Mouse (Mus musculus): ENCODE results near the gene Nfkbie.

Gene Nfkbie

DNA sequence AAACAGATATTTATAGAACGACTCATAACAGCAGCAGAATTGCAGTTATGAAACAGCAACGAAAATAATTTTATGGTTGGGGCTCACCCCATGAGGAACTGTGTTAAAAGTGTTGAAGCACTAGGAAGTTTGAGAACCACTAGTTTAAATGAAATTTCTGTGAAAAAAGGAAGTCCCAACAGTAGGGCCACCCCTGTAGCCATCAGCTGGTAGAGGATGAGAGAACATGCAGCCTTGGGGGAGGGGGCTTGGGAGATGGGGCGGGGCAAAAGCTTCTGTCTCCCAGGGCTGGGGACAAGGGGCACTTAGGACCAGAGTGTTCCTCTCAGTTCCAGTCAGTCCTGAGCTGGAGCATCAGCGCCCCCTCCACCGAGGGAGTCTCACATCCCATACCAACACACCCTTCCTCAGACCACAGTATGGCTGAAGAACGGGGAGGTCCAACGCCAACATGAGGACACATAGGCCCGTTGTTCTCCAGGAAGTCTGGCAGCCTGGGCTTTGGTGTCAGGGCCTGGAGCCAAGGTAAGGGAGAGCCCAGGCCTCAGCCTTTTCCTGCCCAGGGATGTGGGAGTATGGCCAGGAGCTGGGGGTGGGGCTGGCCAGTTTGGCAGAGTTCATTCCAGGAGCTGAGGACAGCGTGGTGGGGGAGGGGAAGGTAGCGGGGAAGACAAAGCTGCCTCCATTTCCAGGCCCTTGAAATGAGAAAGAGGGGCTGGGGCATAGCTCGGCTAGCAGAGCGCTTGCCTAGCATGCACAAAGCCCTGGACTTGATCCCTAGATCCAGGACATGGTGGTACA, 28.8 kb downstream of the Nfkbie start:
- DNase-seq = peak; percentile 87 to 91

DNA sequence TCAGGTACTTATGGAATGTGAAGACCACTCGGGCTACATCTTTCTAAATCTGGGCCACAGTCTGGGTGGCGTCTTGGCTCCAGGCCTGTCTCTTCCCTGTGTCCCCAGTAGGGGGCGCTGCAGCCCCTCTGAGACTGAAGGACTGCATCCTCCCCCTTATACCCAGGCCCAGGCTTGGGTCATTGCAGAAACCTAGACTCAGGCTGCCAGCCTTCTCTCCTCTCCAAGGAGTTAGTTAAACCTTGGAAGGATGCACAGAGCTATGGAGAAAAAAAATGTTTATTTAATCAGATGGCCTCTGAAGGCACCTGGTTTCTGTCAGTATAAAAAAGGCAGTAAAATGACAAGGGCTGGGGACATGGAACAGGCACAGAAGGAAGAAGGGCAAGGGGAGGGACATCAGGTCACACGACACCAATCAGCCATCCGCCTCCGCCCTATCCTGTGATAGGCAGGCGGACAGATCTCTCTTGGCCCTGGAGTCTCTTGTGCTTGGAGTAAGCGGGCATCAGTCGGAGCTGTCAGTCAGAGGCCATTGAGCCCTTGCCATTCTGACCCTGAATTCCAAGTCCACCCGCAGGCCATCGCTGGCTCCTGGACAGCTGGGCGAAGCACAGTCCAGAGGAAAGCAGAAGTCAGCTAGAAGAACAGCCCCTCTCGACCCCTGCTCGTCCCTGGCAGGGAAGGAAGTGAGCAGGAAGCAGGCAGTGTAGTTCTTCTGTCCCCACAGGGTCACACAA, 29.6 kb downstream of the Nfkbie start:
- DNase-seq = peak; percentile 74 to 75

DNA sequence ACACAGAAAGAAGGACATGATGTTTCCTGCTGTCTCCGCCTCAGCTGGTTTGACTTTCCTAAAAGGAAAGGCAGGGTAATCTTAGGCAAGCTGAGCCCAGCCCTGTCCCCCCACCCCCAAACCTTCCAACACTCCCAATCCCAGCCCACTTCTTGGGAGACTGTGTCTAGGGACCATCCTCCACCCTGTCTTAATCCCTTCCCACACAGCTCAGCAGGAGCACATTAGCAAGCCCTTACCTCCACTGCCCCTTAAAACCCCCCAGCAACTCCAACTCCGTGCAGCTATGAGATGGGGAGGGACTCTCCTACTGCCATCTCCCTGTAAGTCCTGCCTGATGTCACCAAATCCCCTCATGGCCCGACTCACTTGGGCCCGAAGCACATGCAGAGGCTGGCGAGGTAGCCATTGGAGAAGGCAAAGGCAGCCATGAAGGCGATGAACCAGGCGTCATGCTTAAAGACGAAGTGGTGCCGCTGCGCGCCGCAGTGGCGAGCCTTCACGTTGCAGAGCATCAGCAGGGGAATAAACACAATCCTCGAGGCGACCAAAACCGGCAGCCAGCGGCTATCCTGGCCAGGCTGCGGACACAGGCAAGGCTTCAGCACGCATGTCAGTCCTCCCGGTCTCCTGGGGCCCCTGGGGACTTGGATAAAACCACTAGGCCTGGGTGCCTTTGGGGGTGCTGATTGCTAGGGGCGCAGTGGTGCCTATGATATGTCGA, 30.4 kb downstream of the Nfkbie start:
- DNase-seq = no peak

DNA sequence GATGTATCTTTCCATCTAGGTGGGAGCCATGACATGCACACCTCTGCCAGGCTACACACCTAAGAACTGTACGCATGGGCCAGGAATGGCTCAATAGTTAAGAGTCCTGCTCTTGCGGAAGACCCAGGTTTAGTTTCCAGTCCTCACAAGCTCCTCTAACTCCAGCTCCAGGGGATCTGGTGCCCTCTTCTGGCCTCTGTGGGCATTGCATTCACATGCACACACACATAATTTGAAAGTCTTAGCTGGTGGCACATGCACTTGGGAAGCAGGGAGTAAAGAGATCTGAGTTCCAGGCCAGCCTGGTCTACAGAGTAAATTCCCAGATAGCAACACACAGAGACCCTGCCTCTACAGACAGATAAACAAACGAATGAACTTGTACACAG, 30.9 kb downstream of the Nfkbie start:
- no peak for DNase-seq

GRCm38 (mm10) chr17:45588370-45588769, 32.9 kb downstream of the Nfkbie start:
- no peak for DNase-seq

GRCm38 (mm10) chr17:45589236-45589635, 33.7 kb downstream of the Nfkbie start:
- DNase-seq = no peak

DNA sequence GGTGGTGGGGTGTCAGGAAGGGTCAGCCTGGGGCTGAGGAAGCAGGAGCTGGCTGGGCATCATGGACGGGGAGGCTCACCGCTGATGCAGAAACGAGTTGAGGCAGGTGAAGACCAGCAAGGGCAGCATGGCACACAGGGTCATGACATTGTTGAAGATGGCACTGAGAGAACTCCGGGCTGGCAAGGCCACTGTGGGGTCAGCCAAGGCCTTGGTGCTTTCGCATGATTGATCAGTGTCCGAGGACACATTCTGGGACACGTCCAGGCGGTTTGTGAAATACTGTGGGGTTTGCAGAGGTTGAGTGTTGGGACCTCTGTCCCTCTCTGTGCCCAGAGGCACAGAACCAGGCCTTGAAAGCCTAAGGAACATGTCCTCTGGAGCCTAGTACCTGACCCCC, 34.3 kb downstream of the Nfkbie start:
- DNase-seq = no peak

GRCm38 (mm10) chr17:45590410-45590809, 34.9 kb downstream of the Nfkbie start:
- no peak for DNase-seq

- DNase-seq = no peak
These were observed 36.5 kb downstream of the Nfkbie start for GRCm38 (mm10) chr17:45591701-45592605.

- DNase-seq = peak in 1 of 2 experiments; percentile 49
These were observed 37.3 kb downstream of the Nfkbie start for GRCm38 (mm10) chr17:45592606-45593431.

DNA sequence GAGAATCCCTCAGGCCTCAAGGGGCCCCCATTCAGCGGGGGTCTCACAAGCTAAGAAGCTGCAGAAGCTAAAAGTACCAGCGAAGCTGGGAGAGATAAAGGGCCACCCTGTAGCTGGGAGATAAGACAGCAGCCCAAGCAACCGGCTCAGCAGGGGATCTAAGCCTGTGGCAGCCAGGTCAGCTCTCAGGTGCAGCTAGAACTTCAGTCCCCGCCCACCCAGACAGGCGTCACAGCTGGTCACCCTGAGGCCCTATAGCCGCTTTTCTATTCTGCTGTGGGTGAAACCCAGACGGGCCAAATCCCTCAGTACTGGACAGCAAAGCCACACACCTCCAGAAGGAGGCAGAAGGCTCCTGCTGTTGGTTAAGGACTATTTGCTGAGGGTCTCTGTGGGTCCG, 38.0 kb downstream of the Nfkbie start:
- no peak for DNase-seq

- DNase-seq = no peak
These were observed 38.7 kb downstream of the Nfkbie start for GRCm38 (mm10) chr17:45594195-45594594.

- DNase-seq = peak; percentile 78 to 83
These were observed 39.6 kb downstream of the Nfkbie start for GRCm38 (mm10) chr17:45594881-45595735.

- DNase-seq = no peak
These were observed 40.4 kb downstream of the Nfkbie start for GRCm38 (mm10) chr17:45595736-45596390.

DNA sequence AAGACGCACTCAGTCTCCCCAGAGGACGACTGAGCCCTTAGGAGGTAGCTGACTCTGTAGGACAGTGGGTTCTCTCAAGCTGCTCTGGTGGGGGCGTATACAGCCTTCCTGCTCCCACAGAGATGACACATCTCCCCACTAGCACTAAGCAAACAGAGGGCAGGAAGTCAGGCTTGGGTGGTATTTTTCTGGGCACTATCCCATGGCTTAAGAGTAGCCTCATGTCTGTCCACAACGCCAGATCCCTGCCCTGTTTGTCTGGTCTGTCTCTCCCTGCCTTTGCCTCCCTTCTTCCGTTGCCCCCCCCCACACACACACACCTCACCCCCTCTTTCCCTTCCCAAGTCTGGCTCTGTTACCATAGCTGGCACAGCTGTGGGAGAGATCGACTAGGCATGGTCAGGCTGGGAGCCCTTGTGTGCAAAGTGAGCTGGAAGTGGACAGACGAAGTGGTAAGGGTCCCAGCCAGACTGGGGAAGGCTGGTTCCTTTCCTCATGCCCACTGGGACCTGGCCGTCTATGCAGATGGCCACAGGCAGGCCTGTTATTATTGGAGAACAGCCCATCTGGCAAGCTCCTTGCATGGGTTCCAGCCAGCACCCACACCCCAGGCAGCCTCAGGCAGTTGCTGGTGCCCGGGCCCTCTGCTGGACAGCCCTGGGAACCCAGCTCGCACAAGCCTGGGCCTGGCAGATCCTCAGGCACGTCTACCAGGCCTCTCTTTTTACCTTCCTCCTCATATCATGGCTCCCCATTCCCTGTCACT, 41.3 kb downstream of the Nfkbie start:
- peak; percentile 81 to 87 for DNase-seq

DNA sequence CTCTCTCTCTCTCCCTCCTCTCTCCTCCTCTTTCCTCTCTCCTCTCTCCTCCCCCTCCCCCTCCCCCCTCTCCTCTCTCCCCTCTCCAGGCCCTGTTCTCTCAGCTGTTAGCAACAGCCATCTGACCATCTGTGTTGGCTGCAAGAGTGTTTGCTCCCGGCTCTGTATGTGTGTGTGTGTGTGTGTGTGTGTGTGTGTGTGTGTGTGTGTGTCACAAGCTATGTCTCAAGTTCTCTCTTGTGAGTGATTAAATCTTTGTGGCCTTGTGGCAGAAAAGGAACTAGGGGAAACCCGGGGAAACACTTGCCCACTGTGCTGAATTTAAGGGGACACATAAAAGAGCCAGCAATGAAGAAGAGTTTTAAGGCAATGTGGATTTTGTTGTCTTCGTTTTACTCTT, 42.3 kb downstream of the Nfkbie start:
- DNase-seq = no peak

- no peak for DNase-seq
These were observed 42.9 kb downstream of the Nfkbie start for GRCm38 (mm10) chr17:45598376-45598775.

DNA sequence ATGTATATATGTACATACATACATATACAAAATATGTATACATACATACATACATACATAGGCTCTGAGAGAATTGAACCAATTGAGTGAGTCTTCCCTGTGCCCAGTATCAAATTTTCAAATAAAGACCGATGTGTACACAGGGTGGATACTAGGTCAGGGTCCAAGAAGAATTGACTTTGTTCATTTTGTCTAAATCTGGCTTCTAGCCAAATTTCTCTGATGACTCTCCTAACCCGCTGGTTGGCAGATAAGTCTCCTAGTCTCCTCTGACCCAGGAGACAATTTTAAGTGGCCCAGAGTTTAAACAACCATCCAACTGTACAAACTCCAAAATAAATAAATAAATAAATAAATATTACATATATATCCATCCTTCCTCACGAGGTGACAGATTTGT, 43.4 kb downstream of the Nfkbie start:
- DNase-seq = no peak

Data from lung, adult 18-20 months (tissue).